Mouse (Mus musculus) lung, adult 18-20 months (tissue): ENCODE data around the gene Lrrc20.
A peak's percentile ranks its signal among the peaks of the same experiment; 100 is the strongest.

Experiments used
- DNase-seq, 2 experiments: peaks; one replicate each; pipeline ENCODE4 v3.0.0; 2022; ENCODE audit warnings: mixed read lengths in 2 of 2

The Lrrc20 gene

GRCm38 (mm10) chr10:61476440-61477165, 1.0 kb downstream of the Lrrc20 start:
- DNase-seq = no peak

- DNase-seq = no peak
These were observed 3.9 kb downstream of the Lrrc20 start for GRCm38 (mm10) chr10:61479461-61479860.

- no peak for DNase-seq
These were observed 4.3 kb downstream of the Lrrc20 start for GRCm38 (mm10) chr10:61479927-61480326.

- no peak for DNase-seq
These were observed 4.9 kb downstream of the Lrrc20 start for GRCm38 (mm10) chr10:61480488-61480887.

GRCm38 (mm10) chr10:61482771-61483170, 7.2 kb downstream of the Lrrc20 start:
- DNase-seq = no peak

- DNase-seq = no peak
These were observed 9.2 kb downstream of the Lrrc20 start for GRCm38 (mm10) chr10:61484801-61485200.

- DNase-seq = no peak
These were observed 11.1 kb downstream of the Lrrc20 start for GRCm38 (mm10) chr10:61486551-61487339.

GRCm38 (mm10) chr10:61488522-61489110, 13.0 kb downstream of the Lrrc20 start:
- DNase-seq = no peak

- no peak for DNase-seq
These were observed 16.0 kb downstream of the Lrrc20 start for GRCm38 (mm10) chr10:61491573-61491972.

- peak; percentile 85 to 90 for DNase-seq
These were observed 16.4 kb downstream of the Lrrc20 start for GRCm38 (mm10) chr10:61492040-61492439.

GRCm38 (mm10) chr10:61495461-61495860, 19.9 kb downstream of the Lrrc20 start:
- DNase-seq = no peak

GRCm38 (mm10) chr10:61496231-61496630, 20.6 kb downstream of the Lrrc20 start:
- DNase-seq = no peak

- no peak for DNase-seq
These were observed 24.2 kb downstream of the Lrrc20 start for GRCm38 (mm10) chr10:61499505-61500466.

GRCm38 (mm10) chr10:61500756-61501155, 25.2 kb downstream of the Lrrc20 start:
- no peak for DNase-seq

- no peak for DNase-seq
These were observed 28.5 kb downstream of the Lrrc20 start for GRCm38 (mm10) chr10:61504073-61504472.

- DNase-seq = no peak
These were observed 31.0 kb downstream of the Lrrc20 start for GRCm38 (mm10) chr10:61506381-61507200.

- DNase-seq = no peak
These were observed 34.3 kb downstream of the Lrrc20 start for GRCm38 (mm10) chr10:61509873-61510272.

- no peak for DNase-seq
These were observed 35.2 kb downstream of the Lrrc20 start for GRCm38 (mm10) chr10:61510809-61511208.

GRCm38 (mm10) chr10:61512215-61512889, 36.8 kb downstream of the Lrrc20 start:
- DNase-seq = no peak

- no peak for DNase-seq
These were observed 41.3 kb downstream of the Lrrc20 start for GRCm38 (mm10) chr10:61516866-61517265.
